Mouse (Mus musculus) liver, adult 2 months (tissue): ENCODE measurements around the gene Adam19. TPM values are rescaled to one million over a fixed set of nuclear protein-coding genes. Genes with fewer than 3 reads are reported as not detected.
"Not testable (repeated sequence)": the region's sequence is repeated elsewhere in the genome, so short reads cannot be mapped to it uniquely, and the experiment has no call there.

Source experiments
- DNase-seq: peaks from one replicate; pipeline ENCODE4 v3.0.0-alpha.2; 2011; ENCODE audit warnings: low read depth, low spot score; ENCODE audit errors: extremely low read depth
- H3K27ac ChIP-seq: fragments of 200-500 bp; replicated peaks from 2 replicates; pipeline ENCODE4 v1.5.1; 2012; ENCODE audit warnings: low read depth, mild to moderate bottlenecking, control low read depth, inconsistent platforms, low read length; ENCODE audit not compliant: insufficient read depth
- H3K27me3 ChIP-seq: fragments of 200-500 bp; 2 replicates; pipeline ENCODE4 v1.6.1; 2012; ENCODE audit warnings: mild to moderate bottlenecking, moderate library complexity, low read length, inconsistent platforms; ENCODE audit not compliant: control insufficient read depth, insufficient read depth
- H3K36me3 ChIP-seq: fragments of 200-500 bp; 2 replicates; pipeline ENCODE4 v1.6.1; 2012; ENCODE audit warnings: low read length, inconsistent platforms; ENCODE audit not compliant: control insufficient read depth, insufficient read depth
- H3K4me1 ChIP-seq: fragments of 200-500 bp; 2 replicates; pipeline ENCODE4 v1.6.1; 2011; ENCODE audit warnings: low read length; ENCODE audit not compliant: control insufficient read depth, insufficient read depth
- H3K4me3 ChIP-seq: fragments of 200-500 bp; 2 replicates; pipeline ENCODE4 v1.5.1; 2011; ENCODE audit warnings: low read depth, mild to moderate bottlenecking, control low read depth, low read length, moderate library complexity; ENCODE audit not compliant: insufficient read depth
- H3K79me2 ChIP-seq: fragments of 200-500 bp; 2 replicates; pipeline ENCODE4 v1.6.1; 2012; ENCODE audit warnings: inconsistent platforms, mild to moderate bottlenecking, low read length, moderate library complexity; ENCODE audit not compliant: control insufficient read depth, insufficient read depth
- H3K9ac ChIP-seq: fragments of 200-500 bp; 2 replicates; pipeline ENCODE4 v1.6.1; 2012; ENCODE audit warnings: low read depth, mild to moderate bottlenecking, control low read depth, inconsistent platforms, low read length
- CTCF ChIP-seq: fragments of 200-500 bp; IDR thresholded peaks from 2 replicates; pipeline ENCODE4 v1.5.1; 2011; ENCODE audit warnings: low read depth, low read length, control low read depth
- POLR2A ChIP-seq: fragments of 200-500 bp; IDR thresholded peaks from 2 replicates; pipeline ENCODE4 v1.6.1; 2011; ENCODE audit warnings: low read length, control low read depth; ENCODE audit not compliant: insufficient read depth; ENCODE audit errors: extremely low read depth
- whole genome bisulfite sequencing: fragments of 180-500 bp; shearing (Covaris S2); methylation state at CpG from one replicate; pipeline ENCODE4 v1.1.7; 2018; 5-methylcytosine and 5-hydroxymethylcytosine counted together
- polyA plus RNA-seq: library from polyadenylated mRNA; depleted of rRNA; stranded (reverse); fragments of >200 nt; gene quantifications from 2 replicates; pipeline ENCODE4 v1.2.3, GENCODE M21; 2012
- total RNA-seq: library from RNA; depleted of rRNA; stranded (reverse); fragments of >200 nt; gene quantifications from 2 replicates; pipeline ENCODE4 v1.2.3, GENCODE M21; 2014

The Adam19 gene
- total and polyA plus RNA-seq, 2 experiments = 0.55 to 1.1 TPM

- not testable (repeated sequence) for H3K79me2 ChIP-seq, H3K9ac ChIP-seq, H3K4me3 ChIP-seq, H3K4me1 ChIP-seq, H3K36me3 ChIP-seq, H3K27ac ChIP-seq
- peaks cover 11% of the 10 kb centered on the region for H3K27me3 ChIP-seq
- 44% methylated on average over 19 of the region's 19 CpGs for WGBS
- DNase-seq = peak; percentile 51
- peak; percentile 93 for TF ChIP-seq CTCF
Measured at GRCm38 (mm10) chr11:46052105-46052659, 3.6 kb upstream of the Adam19 start, which contains the start of gene Gm12166. Gm12166 (minus strand) TSS chr11:46052321.

DNA sequence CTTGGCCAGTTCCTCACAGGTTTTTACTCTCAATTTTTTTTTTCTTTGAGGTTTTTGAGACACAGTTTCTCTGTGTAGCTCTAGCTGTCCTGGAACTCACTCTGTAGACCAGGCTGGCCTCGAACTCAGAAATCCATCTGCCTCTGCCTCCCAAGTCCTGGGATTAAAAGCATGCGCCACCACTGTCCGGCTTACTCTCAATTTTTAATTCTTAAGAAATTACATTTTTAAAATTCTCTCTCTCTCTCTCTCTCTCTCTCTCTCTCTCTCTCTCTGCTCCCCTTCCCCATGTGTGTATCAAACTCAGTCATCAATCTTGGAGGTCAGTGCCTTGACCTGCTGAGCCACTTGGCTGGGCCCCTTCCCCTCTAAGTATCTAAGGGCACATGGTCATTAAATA lies 2.3 kb upstream of the Adam19 start:
- DNase-seq, H3K27ac ChIP-seq, H3K79me2 ChIP-seq, H3K4me1 ChIP-seq, H3K9ac ChIP-seq, H3K36me3 ChIP-seq, H3K4me3 ChIP-seq: not testable (repeated sequence)
- H3K27me3 ChIP-seq = peaks cover 11% of the 10 kb centered on the region
- WGBS = 93% methylated on average over 3 of the region's 3 CpGs

- Histone ChIP-seq H3K36me3 (no peaks in the 10 kb centered on the region), H3K79me2 (no peaks in the 10 kb centered on the region), H3K4me1 (peaks cover 3% of the 10 kb centered on the region; the same call in 1 of the 2 replicates), H3K4me3 (no peak overlapping the region), H3K9ac (no peak overlapping the region), H3K27ac (no peak overlapping the region), H3K27me3 (peaks cover 11% of the 10 kb centered on the region)
- TF ChIP-seq CTCF (no peak), POLR2A (no peak)
- WGBS = 68% methylated on average over 5 of the region's 5 CpGs
- no peak for DNase-seq
Measured at GRCm38 (mm10) chr11:46054311-46054710, 1.5 kb upstream of the Adam19 start.

- TF ChIP-seq CTCF (no peak), POLR2A (no peak)
- 31% methylated on average over 13 of the region's 13 CpGs for WGBS
- peak overlapping the region; percentile 54; the same call in 1 of the 2 replicates for H3K9ac ChIP-seq
- no peaks in the 10 kb centered on the region for H3K79me2 ChIP-seq
- H3K4me1 ChIP-seq = peaks cover 3% of the 10 kb centered on the region; the same call in 1 of the 2 replicates
- no peak overlapping the region for H3K27ac ChIP-seq
- H3K4me3 ChIP-seq = peak overlapping the region; percentile 61; the same call in 1 of the 2 replicates
- DNase-seq = no peak
- peaks cover 11% of the 10 kb centered on the region for H3K27me3 ChIP-seq
- no peaks in the 10 kb centered on the region for H3K36me3 ChIP-seq
Measured at GRCm38 (mm10) chr11:46054911-46055895, 589 bp upstream of the Adam19 start.

GRCm38 (mm10) chr11:46056770-46057411 lies 1.1 kb downstream of the Adam19 start:
- TF ChIP-seq POLR2A = no peak
- no peak for TF ChIP-seq CTCF
- Histone ChIP-seq H3K36me3 (no peaks in the 10 kb centered on the region), H3K27me3 (peaks cover 11% of the 10 kb centered on the region), H3K4me3 (peak overlapping the region; percentile 61), H3K27ac (peak overlapping the region; percentile 2; the same call in 1 of the 2 replicates), H3K4me1 (peaks cover 3% of the 10 kb centered on the region; the same call in 1 of the 2 replicates), H3K79me2 (no peaks in the 10 kb centered on the region), H3K9ac (peak overlapping the region; percentile 31; the same call in 1 of the 2 replicates)
- no peak for DNase-seq
- WGBS = 10% methylated on average over 25 of the region's 25 CpGs
